Mouse (Mus musculus): Measurements from ENCODE around the gene Acp6.

Acp6 gene

GRCm38 (mm10) chr3:97196571-97196970, 38.0 kb downstream of the Acp6 start:
- DNase-seq (ENCODE audit: low spot score), result no peak

GRCm38 (mm10) chr3:97199261-97199660, 40.7 kb downstream of the Acp6 start:
- DNase-seq (ENCODE audit: low spot score), result no peak

DNA sequence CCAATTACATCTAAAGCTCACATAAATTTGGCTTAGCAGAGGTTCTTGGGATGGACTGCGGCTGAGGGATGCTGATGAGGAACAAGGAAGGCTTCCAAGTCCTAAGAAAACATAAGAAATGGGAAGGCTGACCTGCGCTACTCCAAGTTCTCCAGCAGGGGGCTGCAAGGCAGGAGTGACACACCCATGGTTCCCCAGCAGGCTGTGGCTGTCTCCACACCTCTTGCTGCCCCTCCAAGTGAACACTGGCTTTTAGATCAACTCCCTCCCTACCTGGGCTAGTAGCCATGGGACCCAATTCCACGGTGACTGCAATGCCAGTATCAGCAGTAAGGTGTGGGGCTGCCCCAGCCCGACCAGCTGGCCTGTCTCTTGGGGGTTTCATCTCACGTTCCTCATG, 43.4 kb downstream of the Acp6 start:
- peak; percentile 28 for DNase-seq (ENCODE audit: low spot score)

DNA sequence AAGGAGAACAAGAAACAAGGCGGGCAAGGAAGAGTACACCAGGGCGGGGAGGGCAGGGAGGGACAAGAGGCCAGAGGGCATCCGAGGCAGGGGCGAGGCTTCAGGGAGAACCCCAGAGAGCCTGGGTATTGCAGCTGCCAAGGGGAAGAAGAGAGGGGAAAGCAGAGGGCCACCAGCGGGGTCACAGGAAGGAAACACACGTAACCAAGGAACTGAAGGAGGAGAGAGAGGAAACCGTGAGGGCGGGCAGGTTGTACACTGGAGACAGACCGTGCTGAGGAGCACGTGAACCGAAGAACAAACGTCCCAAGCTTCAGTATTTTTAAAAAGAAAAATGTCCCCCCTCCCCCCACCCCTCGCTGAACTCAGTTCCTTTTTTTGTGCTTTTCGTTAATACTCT, 45.3 kb downstream of the Acp6 start:
- no peak for DNase-seq (ENCODE audit: low spot score)

DNA sequence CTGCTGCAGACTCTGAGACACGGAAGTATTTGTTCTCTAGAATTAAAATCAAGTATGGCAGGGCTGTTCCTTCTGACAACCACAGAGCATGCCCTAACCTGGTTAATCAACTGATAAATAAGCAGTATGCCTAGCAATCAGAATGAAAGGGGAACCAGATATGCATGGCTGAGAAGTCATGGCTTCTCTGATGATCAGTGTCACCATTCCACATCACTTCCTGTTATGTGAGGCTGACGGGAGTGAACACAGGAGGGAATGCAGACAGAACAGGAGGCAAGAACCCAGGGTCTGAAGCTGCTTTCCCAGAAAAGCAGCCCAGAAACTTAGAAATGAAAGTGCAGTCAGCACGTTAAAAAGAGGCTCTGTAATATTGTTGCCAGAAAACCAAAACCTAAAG, 47.9 kb downstream of the Acp6 start:
- no peak for DNase-seq (ENCODE audit: low spot score)

- no peak for DNase-seq (ENCODE audit: low spot score)
Observed at GRCm38 (mm10) chr3:97209351-97209750, 50.8 kb downstream of the Acp6 start.

- no peak for DNase-seq (ENCODE audit: low spot score)
Observed at GRCm38 (mm10) chr3:97211177-97211576, 52.6 kb downstream of the Acp6 start.

DNA sequence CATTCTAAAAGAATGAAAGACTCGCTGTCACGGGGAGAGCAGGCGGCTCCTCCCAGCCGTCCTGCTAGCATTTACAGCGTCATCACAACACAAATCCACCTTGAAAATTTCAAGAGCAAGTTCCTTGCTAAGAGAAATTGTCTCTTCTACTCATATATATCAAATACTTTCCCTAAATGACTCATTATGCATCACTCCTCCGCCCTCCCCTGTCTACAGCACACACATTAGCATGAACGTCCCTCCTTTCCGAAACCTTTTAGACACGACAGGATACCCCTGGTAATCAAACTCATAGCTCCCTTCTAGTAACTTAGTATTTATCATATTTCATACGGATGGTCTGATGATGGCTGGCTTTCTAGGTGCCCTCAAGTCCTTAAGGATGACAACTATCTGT, 55.3 kb downstream of the Acp6 start:
- no peak for DNase-seq (ENCODE audit: low spot score)

GRCm38 (mm10) chr3:97214439-97214838, 55.9 kb downstream of the Acp6 start:
- DNase-seq (ENCODE audit: low spot score), result no peak

DNA sequence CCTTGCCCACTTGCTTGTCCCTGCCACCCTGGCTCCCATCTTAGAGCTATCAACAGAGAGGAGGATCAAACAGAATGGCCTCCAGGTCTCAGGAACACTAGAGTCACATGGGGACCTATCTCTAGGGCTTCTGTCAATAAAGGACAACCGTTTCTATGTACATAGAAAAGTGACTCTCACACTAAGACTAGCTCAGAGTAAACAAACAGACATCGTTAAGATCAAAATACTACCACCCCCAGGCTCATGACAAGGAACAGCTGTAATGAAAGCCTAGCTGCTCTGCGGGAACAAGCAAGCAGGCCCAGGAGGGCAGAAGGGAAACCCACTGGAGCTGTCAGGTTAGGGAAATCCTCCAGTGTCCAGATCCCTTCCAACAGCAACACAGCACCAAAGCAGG, 56.9 kb downstream of the Acp6 start:
- DNase-seq (ENCODE audit: low spot score), result no peak

DNA sequence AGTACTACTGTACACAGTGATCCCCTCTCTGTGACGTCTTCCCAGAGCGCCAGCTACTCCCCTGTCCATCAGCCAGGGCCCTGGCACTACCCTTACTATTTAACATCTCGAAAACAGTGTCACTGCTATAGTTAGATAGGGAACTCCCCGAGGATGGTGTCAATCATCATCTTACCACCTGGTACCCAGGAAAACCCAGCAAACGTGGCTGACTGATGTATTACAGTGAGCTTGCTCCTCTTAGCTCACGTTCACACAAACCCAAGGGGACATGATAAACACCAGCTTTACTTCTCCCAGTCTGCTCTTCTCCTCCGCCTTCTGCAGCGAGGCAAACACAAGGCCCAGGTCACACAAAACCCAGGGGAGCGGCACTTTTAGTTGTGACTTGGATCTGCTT, 64.7 kb downstream of the Acp6 start:
- no peak for DNase-seq (ENCODE audit: low spot score)

- no peak for DNase-seq (ENCODE audit: low spot score)
Observed at GRCm38 (mm10) chr3:97225231-97225630, 66.7 kb downstream of the Acp6 start.

- DNase-seq (ENCODE audit: low spot score), result no peak
Observed at GRCm38 (mm10) chr3:97226719-97227118, 68.1 kb downstream of the Acp6 start.

Data from testis, postnatal 14 days (tissue).